21 mouse cellular contexts compared by ENCODE assay signal in genomic region chr6:61939236-61939635, GRCm38 (mm10).
A peak's percentile ranks its signal among the peaks of the same experiment; 100 is the strongest.
DNase-seq lines count a peak whose midpoint lies in the region; ATAC-seq and TF ChIP-seq lines count a peak whose summit lies in the region.
"Had no signal": no experiment of that assay in that cellular context is flagged by ENCODE, and none has a peak within 500 bp of the region (broad histone marks: within the 10 kb centered on the region; RNA-seq: fewer than 3 reads in every experiment).

No protein-coding gene starts in this region.

- no peak overlapping the region for H3K4me2 ChIP-seq in midbrain, postnatal 0 days (ENCODE audit: low read depth, low read length, poor library complexity, severe bottlenecking)
- no peak overlapping the region for H3K4me2 ChIP-seq in midbrain, embryonic 16.5 days (ENCODE audit: low read length)
- H3K4me2 ChIP-seq: heart, embryonic 11.5 days; hindbrain, embryonic 12.5 days; hindbrain, embryonic 15.5 days had no signal

- DNase-seq in cerebellum, adult 11-12 months = peak; percentile 13
- DNase-seq in cerebellum, postnatal 4 days (ENCODE audit: low spot score in 2 of 2) = no peak
- peak; percentile 20 for DNase-seq in midbrain, postnatal 0 days (ENCODE audit: low spot score)
- DNase-seq in telencephalon, adult 2 months (ENCODE audit: low read depth, low spot score) = peak; percentile 3
- DNase-seq in right cerebral cortex, postnatal 14 days = no peak
- DNase-seq: adrenal gland, postnatal 10 days; B cell, adult 2 months; forebrain, postnatal 0 days; gastrocnemius, postnatal 10 days; gastrocnemius, postnatal 36 days; heart, adult 11 months; kidney, adult 2 months had no signal

- H3K27ac ChIP-seq in midbrain, postnatal 0 days (ENCODE audit: low read depth, low read length) = no peak overlapping the region
- H3K27ac ChIP-seq in midbrain, embryonic 16.5 days (ENCODE audit: low read length) = no peak overlapping the region
- H3K27ac ChIP-seq: hindbrain, embryonic 12.5 days; hindbrain, embryonic 15.5 days had no signal

- no peaks in the 10 kb centered on the region for H3K36me3 ChIP-seq in midbrain, postnatal 0 days (ENCODE audit: insufficient read depth, low read length)
- no peaks in the 10 kb centered on the region for H3K36me3 ChIP-seq in midbrain, embryonic 16.5 days (ENCODE audit: control insufficient read depth, insufficient read depth, low read length)
- H3K36me3 ChIP-seq: G1E; hindbrain, embryonic 12.5 days; hindbrain, embryonic 15.5 days had no signal

- no peak overlapping the region for H3K9ac ChIP-seq in midbrain, postnatal 0 days (replicated peaks; ENCODE audit: low read length, poor library complexity, severe bottlenecking)
- no peak overlapping the region for H3K9ac ChIP-seq in midbrain, embryonic 16.5 days (ENCODE audit: low read depth, low read length)
- H3K9ac ChIP-seq: forebrain, postnatal 0 days; hindbrain, embryonic 12.5 days; hindbrain, embryonic 15.5 days had no signal

- no peak for ATAC-seq in midbrain, postnatal 0 days (ENCODE audit: low FRiP score)
- ATAC-seq in midbrain, embryonic 16.5 days = no peak
- ATAC-seq: forebrain, embryonic 14.5 days; forebrain, postnatal 0 days; intestine, postnatal 0 days; Patski had no signal

- TF ChIP-seq CTCF in midbrain, postnatal 0 days (IDR thresholded peaks at IDR 0.05) = no peak

- H3K9me3 ChIP-seq in midbrain, postnatal 0 days (ENCODE audit: low read length) = no peaks in the 10 kb centered on the region
- H3K9me3 ChIP-seq in midbrain, embryonic 16.5 days (replicated peaks; ENCODE audit: control insufficient read depth, low read length, poor library complexity, severe bottlenecking) = no peaks in the 10 kb centered on the region
- H3K9me3 ChIP-seq: G1E; hindbrain, embryonic 12.5 days; hindbrain, embryonic 15.5 days had no signal

- no peak overlapping the region for H3K4me3 ChIP-seq in midbrain, postnatal 0 days (ENCODE audit: low read depth, low read length)
- no peak overlapping the region for H3K4me3 ChIP-seq in midbrain, embryonic 16.5 days (ENCODE audit: low read depth, low read length)
- H3K4me3 ChIP-seq: hindbrain, embryonic 12.5 days; hindbrain, embryonic 15.5 days had no signal

- H3K4me1 ChIP-seq in midbrain, postnatal 0 days (ENCODE audit: insufficient read depth, low read length) = no peaks in the 10 kb centered on the region
- H3K4me1 ChIP-seq in midbrain, embryonic 16.5 days (ENCODE audit: control insufficient read depth, insufficient read depth, low read length) = no peaks in the 10 kb centered on the region
- H3K4me1 ChIP-seq: hindbrain, embryonic 12.5 days; hindbrain, embryonic 15.5 days had no signal

- H3K27me3 ChIP-seq in midbrain, postnatal 0 days (ENCODE audit: insufficient read depth, low read length) = no peaks in the 10 kb centered on the region
- no peaks in the 10 kb centered on the region for H3K27me3 ChIP-seq in midbrain, embryonic 16.5 days (ENCODE audit: control insufficient read depth, insufficient read depth, low read depth, low read length)
- H3K27me3 ChIP-seq: CH12.LX; hindbrain, embryonic 12.5 days; hindbrain, embryonic 15.5 days; Patski had no signal

- WGBS in midbrain, postnatal 0 days = 80% methylated on average over 1 of the region's 1 CpGs
- 76% methylated on average over 1 of the region's 1 CpGs for WGBS in midbrain, embryonic 16.5 days

Comparison
In these comparisons a context has a peak if more than half of its experiments do, and no peak if none do; other contexts are left out.
1. DNase-seq: peak in cerebellum, adult 11-12 months (single experiment), midbrain, postnatal 0 days (single experiment) and telencephalon, adult 2 months (single experiment); none in cerebellum, postnatal 4 days (0 of 2) and right cerebral cortex, postnatal 14 days (single experiment).